Mouse (Mus musculus): ENCODE data around the gene Hoxd12.

DNA sequence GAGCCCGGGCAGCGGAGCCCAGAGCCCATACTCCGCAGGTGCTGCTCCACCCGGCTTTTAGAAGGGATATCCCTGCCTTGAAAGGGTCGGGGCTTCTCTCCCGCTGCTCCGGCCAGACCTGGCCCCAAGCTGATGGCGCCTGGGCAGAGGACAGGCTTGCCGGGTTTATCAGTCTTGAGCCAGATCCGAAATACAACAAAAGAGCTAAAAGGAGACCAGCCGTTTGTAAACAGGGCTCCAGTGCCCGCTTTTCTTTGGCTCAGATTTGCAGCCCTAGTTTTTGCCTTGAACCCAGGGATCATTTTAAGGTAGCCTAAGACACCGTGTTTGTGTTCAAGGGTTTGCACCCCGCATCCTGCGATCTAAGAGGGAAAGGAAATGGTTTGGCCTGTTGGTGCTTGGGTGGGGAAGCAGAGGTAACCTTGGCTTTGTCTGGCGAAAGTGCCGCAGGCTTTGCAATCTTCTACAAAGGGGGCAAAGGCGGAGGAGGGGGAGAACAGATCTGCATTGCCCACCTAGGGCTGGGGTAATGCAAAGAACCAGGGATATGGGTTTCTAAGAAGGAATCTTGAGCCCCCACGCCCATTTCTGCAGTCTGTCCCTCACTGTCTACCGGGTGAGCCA, 18.1 kb downstream of the Hoxd12 start:
- TF ChIP-seq CTCF (IDR thresholded peaks at IDR 0.05; ENCODE audit: low read depth, low read length) (no peak), GATA1 (IDR thresholded peaks at IDR 0.05; ENCODE audit: borderline replicate concordance, low read length) (no peak), TAL1 (conservative IDR thresholded peaks at IDR 0.05; ENCODE audit: low read depth, low read length) (no peak), POLR2AphosphoS5 (IDR thresholded peaks at IDR 0.05; ENCODE audit: insufficient replicate concordance, low read depth, low read length) (no peak)
